ENCODE assay signal across 1 mouse cellular context in genomic region chr11:32236712-32237410, GRCm38 (mm10).
TF ChIP-seq lines count a peak whose summit lies in the region.

No protein-coding gene starts in this region.

TF ChIP-seq in CH12.LX, 34 proteins besides CTCF, POLR2A, EP300 and RAD21:
- no peak for TF ChIP-seq JUN (IDR thresholded peaks at IDR 0.05; ENCODE audit: insufficient read depth, low read depth, low read length)
- TF ChIP-seq NELFE (IDR thresholded peaks at IDR 0.05; ENCODE audit: low read depth, low read length) = no peak
- peak; percentile 32 for TF ChIP-seq SMC3 (IDR thresholded peaks at IDR 0.05; ENCODE audit: low read depth, low read length)
- TF ChIP-seq ELF1 (IDR thresholded peaks at IDR 0.05; ENCODE audit: low read depth, low read length) = no peak
- TF ChIP-seq BHLHE40 (IDR thresholded peaks at IDR 0.05; ENCODE audit: low read depth, low read length) = no peak
- no peak for TF ChIP-seq POLR2AphosphoS2 (IDR thresholded peaks at IDR 0.05; ENCODE audit: low read depth, low read length)
- 0 out of 2 replicates have a peak, but pooled peaks have one; percentile 31 for TF ChIP-seq SIN3A (IDR thresholded peaks at IDR 0.05; ENCODE audit: low read length)
